19 mouse cellular contexts compared by ENCODE assay signal in the genomic region with DNA sequence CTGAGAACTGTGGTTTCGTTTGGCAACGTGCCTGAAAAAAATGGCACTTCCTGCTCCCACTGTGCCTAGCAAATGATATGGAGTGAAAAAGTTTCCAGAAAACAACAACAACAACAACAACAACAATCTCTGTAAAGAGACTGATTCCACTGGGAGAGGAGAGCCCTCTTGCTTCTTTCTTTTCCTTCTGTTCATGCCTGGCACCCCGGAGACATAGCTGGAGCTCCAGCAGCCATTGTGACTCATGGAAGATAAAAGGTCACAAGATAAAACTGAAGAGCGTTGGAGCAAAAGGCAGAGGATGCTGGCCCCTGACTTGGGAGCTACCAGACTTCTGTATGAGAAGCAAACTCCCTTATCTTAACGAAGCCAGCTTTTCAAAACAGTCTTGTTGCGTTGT.
DNase-seq lines count a peak whose midpoint lies in the region; TF ChIP-seq lines count a peak whose summit lies in the region.
"Had no signal": no experiment of that assay in that cellular context is flagged by ENCODE, and none has a peak within 500 bp of the region (broad histone marks: within the 10 kb centered on the region; RNA-seq: fewer than 3 reads in every experiment).

No protein-coding gene starts in this region.

- no peak overlapping the region for H3K27ac ChIP-seq in MEL (ENCODE audit: control insufficient read depth, low read depth, low read length)
- H3K27ac ChIP-seq: embryonic facial prominence, embryonic 13.5 days; embryonic facial prominence, embryonic 15.5 days; forebrain, embryonic 10.5 days; forebrain, embryonic 12.5 days had no signal

- no peaks in the 10 kb centered on the region for H3K79me2 ChIP-seq in MEL (ENCODE audit: control insufficient read depth, insufficient read depth, low read length, poor library complexity)

- TF ChIP-seq POLR2A in MEL (IDR thresholded peaks at IDR 0.05; ENCODE audit: control insufficient read depth in 1 of 2, insufficient read depth in 1 of 2, low read depth in 1 of 2, low read length in 2 of 2, poor library complexity in 1 of 2) = no peak

- peak; percentile 48 to 76 for DNase-seq in adrenal gland, adult (ENCODE audit: inconsistent age in 2 of 2, low spot score in 1 of 2)
- DNase-seq in adrenal gland, postnatal 4 days (ENCODE audit: low spot score in 2 of 2) = no peak
- peak; percentile 17 for DNase-seq in adrenal gland, adult 8-10 months
- no peak for DNase-seq in adrenal gland, postnatal 10 days
- DNase-seq in MEL (ENCODE audit: low read depth, low spot score) = peak; percentile 45
- DNase-seq: B cell, adult 2 months; cerebellum, adult 11 months; cerebellum, adult 18-20 months; cerebellum, adult 8-10 months; cerebellum, adult 9-11 months; cerebellum, postnatal 14 days; cerebellum, postnatal 36 days; embryo, embryonic 11 days had no signal

- H3K4me3 ChIP-seq in MEL (ENCODE audit: control insufficient read depth in 1 of 2, insufficient read depth in 1 of 2, low read depth in 2 of 2, low read length in 2 of 2) = no peak overlapping the region
- H3K4me3 ChIP-seq: embryonic facial prominence, embryonic 13.5 days; embryonic facial prominence, embryonic 15.5 days; erythroblast, embryonic 14.5 days; forebrain, embryonic 10.5 days; forebrain, embryonic 12.5 days had no signal

- peaks cover 15 to 35% of the 10 kb centered on the region in 2 experiments for H3K27me3 ChIP-seq in MEL (ENCODE audit: control insufficient read depth in 1 of 2, insufficient read depth in 2 of 2, low read length in 2 of 2)

- peak in 1 of 2 experiments; percentile 34; a peak in 2 of 4 replicates for TF ChIP-seq EP300 in MEL (IDR thresholded peaks at IDR 0.05; ENCODE audit: low read depth in 1 of 2, low read length in 2 of 2)

- no peaks in the 10 kb centered on the region for H3K36me3 ChIP-seq in MEL (ENCODE audit: control insufficient read depth in 1 of 2, insufficient read depth in 2 of 2, low read length in 2 of 2)
- H3K36me3 ChIP-seq: embryonic facial prominence, embryonic 13.5 days; embryonic facial prominence, embryonic 15.5 days; forebrain, embryonic 10.5 days; forebrain, embryonic 12.5 days; G1E had no signal

- H3K4me1 ChIP-seq in MEL (ENCODE audit: control insufficient read depth in 1 of 2, insufficient read depth in 2 of 2, low read length in 2 of 2) = peaks cover 0 to 5% of the 10 kb centered on the region in 2 experiments; a peak in 1 of 4 replicates

- no peak for TF ChIP-seq RAD21 in MEL (IDR thresholded peaks at IDR 0.05; ENCODE audit: low read depth, low read length)

- no peak for TF ChIP-seq CTCF in MEL (IDR thresholded peaks at IDR 0.05 in 2 of 3, conservative IDR thresholded peaks at IDR 0.05 in 1 of 3; ENCODE audit: control insufficient read depth in 1 of 3, insufficient read depth in 1 of 3, low read depth in 2 of 3, low read length in 3 of 3, poor library complexity in 1 of 3, severe bottlenecking in 1 of 3)

- H3K9ac ChIP-seq in MEL (ENCODE audit: control insufficient read depth, low read depth, low read length, poor library complexity, severe bottlenecking) = no peak overlapping the region
- H3K9ac ChIP-seq: embryonic facial prominence, embryonic 13.5 days; embryonic facial prominence, embryonic 15.5 days; forebrain, embryonic 12.5 days had no signal

- no peaks in the 10 kb centered on the region for H3K9me3 ChIP-seq in MEL (replicated peaks; ENCODE audit: insufficient read depth, low read length)
- H3K9me3 ChIP-seq: embryonic facial prominence, embryonic 13.5 days; embryonic facial prominence, embryonic 15.5 days; forebrain, embryonic 10.5 days; forebrain, embryonic 12.5 days; G1E had no signal

TF ChIP-seq in MEL, 35 proteins besides CTCF, POLR2A, EP300 and RAD21:
- TF ChIP-seq MAFK (IDR thresholded peaks at IDR 0.05; ENCODE audit: borderline replicate concordance, low read depth, low read length) (no peak), GATA1 (IDR thresholded peaks at IDR 0.05; ENCODE audit: low read depth, low read length) (peak; percentile 29; the same call in 1 of the 2 replicates)

Comparison
In these comparisons a context has a peak if more than half of its experiments do, and no peak if none do; other contexts are left out.
1. DNase-seq: peak in adrenal gland, adult (2 of 2), adrenal gland, adult 8-10 months (single experiment) and MEL (single experiment); none in adrenal gland, postnatal 4 days (0 of 2) and adrenal gland, postnatal 10 days (single experiment).